Mouse (Mus musculus) midbrain, embryonic 14.5 days (tissue): ENCODE measurements around the gene Amigo3. TPM values are rescaled to one million over a fixed set of nuclear protein-coding genes. Genes with fewer than 3 reads are reported as not detected.

Experiments used
- ATAC-seq: fragments of 200-750 bp; cut with Nextera tagmentation; 2 replicates; pipeline ENCODE4 v1.8.0; 2017; ENCODE audit warnings: moderate number of reproducible peaks, moderate library complexity; ENCODE audit not compliant: low FRiP score, low TSS enrichment
- DNase-seq: peaks from one replicate; pipeline ENCODE4 v3.0.0-alpha.2; 2015
- H3K27ac ChIP-seq: fragments of 300-500 bp; sonication (generic); replicated peaks from 2 replicates; pipeline ENCODE4 v1.5.1; 2014; ENCODE audit warnings: mild to moderate bottlenecking, low read depth, low read length, moderate library complexity
- H3K27me3 ChIP-seq: fragments of 300-500 bp; sonication (generic); 2 replicates; pipeline ENCODE4 v1.6.1; 2014; ENCODE audit warnings: low read length, control low read depth, mixed read lengths; ENCODE audit not compliant: control insufficient read depth, insufficient read depth
- H3K36me3 ChIP-seq: fragments of 300-500 bp; sonication (generic); 2 replicates; pipeline ENCODE4 v1.6.1; 2014; ENCODE audit warnings: low read length, control low read depth; ENCODE audit not compliant: control insufficient read depth, insufficient read depth
- H3K4me1 ChIP-seq: fragments of 300-500 bp; sonication (generic); 2 replicates; pipeline ENCODE4 v1.6.1; 2014; ENCODE audit warnings: mild to moderate bottlenecking, antibody characterized with exemption, low read length, control low read depth; ENCODE audit not compliant: control insufficient read depth, insufficient read depth
- H3K4me2 ChIP-seq: fragments of 300-500 bp; sonication (generic); 2 replicates; pipeline ENCODE4 v1.6.1; 2014; ENCODE audit warnings: mild to moderate bottlenecking, low read length, moderate library complexity
- H3K4me3 ChIP-seq: fragments of 300-500 bp; sonication (generic); replicated peaks from 2 replicates; pipeline ENCODE4 v1.5.1; 2014; ENCODE audit warnings: low read depth, low read length
- H3K9ac ChIP-seq: fragments of 300-500 bp; sonication (generic); replicated peaks from 2 replicates; pipeline ENCODE4 v1.6.1; 2014; ENCODE audit warnings: mild to moderate bottlenecking, low read length, moderate library complexity
- H3K9me3 ChIP-seq: fragments of 300-500 bp; sonication (generic); 2 replicates; pipeline ENCODE4 v1.6.1; 2016; ENCODE audit warnings: low read length, control low read depth, mixed read lengths; ENCODE audit not compliant: control insufficient read depth
- WGBS: fragments of 180-500 bp; shearing (Covaris S2); extraction: QIAGEN DNeasy Blood & Tissue Kit; methylation state at CpG from one replicate; pipeline ENCODE4 v1.1.7; 2014; 5-methylcytosine and 5-hydroxymethylcytosine counted together
- polyA plus RNA-seq: library from polyadenylated mRNA; unstranded; fragments of >200 nt; fragmentation: Nextera tagmentation; extraction: Ambion mirVana; gene quantifications from 2 replicates; pipeline ENCODE4 v1.2.1, GENCODE M21; 2014

Gene Amigo3
- polyA plus RNA-seq, 1 experiment from 2014 or later = 3.5 TPM

DNA sequence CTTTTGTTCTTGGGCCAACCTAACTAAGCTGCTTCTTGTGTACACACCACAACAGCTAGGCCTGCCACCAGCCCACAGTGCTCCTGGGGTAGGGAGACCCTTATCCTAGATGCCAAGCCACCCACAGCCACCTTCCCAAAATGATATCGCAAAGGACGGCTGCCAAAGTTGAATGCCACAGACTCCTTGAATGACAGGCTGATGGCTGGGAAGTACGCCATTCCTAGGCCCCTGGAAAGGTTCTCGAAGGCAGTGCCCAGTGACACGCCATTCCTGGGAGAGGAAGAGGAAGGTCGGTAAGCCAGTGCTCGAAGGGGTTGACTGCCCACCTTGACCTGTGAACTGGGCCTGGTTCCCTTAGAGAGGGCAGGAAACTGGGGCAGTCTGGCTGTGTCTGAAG is 16.6 kb downstream of the Amigo3 start:
- Histone ChIP-seq H3K4me3 (no peak overlapping the region), H3K27me3 (no peaks in the 10 kb centered on the region), H3K36me3 (peaks cover 39% of the 10 kb centered on the region), H3K27ac (no peak overlapping the region), H3K4me1 (no peaks in the 10 kb centered on the region), H3K4me2 (no peak overlapping the region), H3K9me3 (no peaks in the 10 kb centered on the region), H3K9ac (no peak overlapping the region)
- DNase-seq = no peak
- ATAC-seq = no peak
- 90% methylated on average over 7 of the region's 7 CpGs for WGBS

- no peak overlapping the region for H3K27ac ChIP-seq
- WGBS = 90% methylated on average over 4 of the region's 4 CpGs
Measured at GRCm38 (mm10) chr9:108071801-108072200, 18.8 kb downstream of the Amigo3 start.

DNA sequence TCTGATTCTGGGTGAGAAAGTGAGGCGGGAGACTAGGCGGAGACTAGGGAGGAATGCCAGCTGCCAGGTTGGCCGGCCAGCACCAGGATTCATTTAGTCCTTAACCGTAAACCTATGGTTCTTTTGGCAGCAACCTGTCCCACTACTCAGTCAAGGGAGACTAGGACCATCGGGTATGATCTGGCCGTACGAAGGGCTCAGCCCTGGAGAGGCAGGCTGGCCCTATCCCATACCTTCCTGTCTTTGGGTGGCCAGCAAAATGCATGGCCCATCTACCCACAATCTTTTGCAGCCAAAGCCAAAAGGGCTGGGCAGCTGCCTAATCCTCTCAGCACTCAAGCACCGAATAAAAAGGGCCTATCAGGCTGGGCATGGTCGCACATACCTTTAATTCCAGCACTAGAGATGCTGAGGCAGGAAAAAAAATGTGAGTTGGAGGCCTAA is 19.5 kb downstream of the Amigo3 start:
- H3K27ac ChIP-seq = no peak overlapping the region
- H3K9me3 ChIP-seq = no peaks in the 10 kb centered on the region
- ATAC-seq = no peak
- H3K4me2 ChIP-seq = no peak overlapping the region
- H3K4me3 ChIP-seq = no peak overlapping the region
- H3K9ac ChIP-seq = no peak overlapping the region
- no peaks in the 10 kb centered on the region for H3K27me3 ChIP-seq
- no peak for DNase-seq
- no peaks in the 10 kb centered on the region for H3K4me1 ChIP-seq
- H3K36me3 ChIP-seq = peaks cover 34% of the 10 kb centered on the region
- 60% methylated on average over 9 of the region's 9 CpGs for WGBS

More at GRCm38 (mm10) chr9:108071801-108072200, 18.8 kb downstream of the Amigo3 start:
- no peak for ATAC-seq
- Histone ChIP-seq H3K27me3 (no peaks in the 10 kb centered on the region), H3K9ac (no peak overlapping the region), H3K4me3 (no peak overlapping the region), H3K4me2 (no peak overlapping the region), H3K4me1 (no peaks in the 10 kb centered on the region), H3K9me3 (no peaks in the 10 kb centered on the region), H3K36me3 (peaks cover 33% of the 10 kb centered on the region)
- DNase-seq = no peak

- Histone ChIP-seq H3K4me1 (peaks cover 6% of the 10 kb centered on the region), H3K4me2 (no peak overlapping the region), H3K27ac (no peak overlapping the region), H3K4me3 (no peak overlapping the region), H3K27me3 (no peaks in the 10 kb centered on the region), H3K36me3 (peaks cover 34% of the 10 kb centered on the region), H3K9ac (0 out of 2 replicates have a peak overlapping the region, but pooled peaks have one; percentile 16), H3K9me3 (no peaks in the 10 kb centered on the region)
- no peak for ATAC-seq
- WGBS = 68% methylated on average over 7 of the region's 7 CpGs
- no peak for DNase-seq
Measured at GRCm38 (mm10) chr9:108073141-108073930, 20.4 kb downstream of the Amigo3 start.

- H3K27me3 ChIP-seq = peaks cover 23% of the 10 kb centered on the region
Measured at GRCm38 (mm10) chr9:108080168-108080567, 27.2 kb downstream of the Amigo3 start, which contains the start of gene Mst1. Gene Mst1, plus strand, starts transcription at chr9:108080436.

DNA sequence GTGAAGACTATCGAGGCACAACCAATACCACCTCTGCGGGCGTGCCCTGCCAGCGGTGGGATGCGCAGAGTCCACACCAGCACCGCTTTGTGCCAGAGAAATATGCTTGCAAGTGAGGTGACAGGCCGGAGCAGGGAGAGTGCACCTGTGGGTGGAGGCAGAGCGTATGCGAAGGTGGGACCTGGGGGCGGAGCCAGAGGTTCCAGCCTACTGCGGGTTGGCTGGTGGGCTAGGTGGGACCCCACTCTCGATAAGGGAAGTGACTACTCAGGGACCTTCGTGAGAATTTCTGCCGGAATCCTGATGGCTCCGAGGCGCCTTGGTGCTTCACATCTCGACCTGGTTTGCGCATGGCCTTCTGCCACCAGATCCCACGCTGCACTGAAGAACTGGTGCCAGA is 29.6 kb downstream of the Amigo3 start:
- Histone ChIP-seq H3K9me3 (no peaks in the 10 kb centered on the region), H3K4me2 (peak overlapping the region; percentile 29; the same call in 1 of the 2 replicates), H3K9ac (peak overlapping the region; percentile 12; the same call in 1 of the 2 replicates), H3K27ac (no peak overlapping the region), H3K4me3 (no peak overlapping the region), H3K27me3 (peaks cover 23% of the 10 kb centered on the region), H3K4me1 (peaks cover 15% of the 10 kb centered on the region), H3K36me3 (peaks cover 35% of the 10 kb centered on the region)
- 8% methylated on average over 19 of the region's 19 CpGs for WGBS
- DNase-seq = peak; percentile 5
- ATAC-seq = no peak

More at GRCm38 (mm10) chr9:108080168-108080567, 27.2 kb downstream of the Amigo3 start, which contains the start of gene Mst1:
- no peak for ATAC-seq
- WGBS = 82% methylated on average over 5 of the region's 5 CpGs
- peak within 1 kb of the TSS; percentile 86 for H3K4me3 ChIP-seq
- peaks cover 15% of the 10 kb centered on the region for H3K4me1 ChIP-seq
- H3K9ac ChIP-seq = peak within 1 kb of the TSS; percentile 92
- H3K36me3 ChIP-seq = peaks cover 14% of the 10 kb centered on the region
- DNase-seq = no peak
- no peak within 1 kb of the TSS for H3K27ac ChIP-seq
- peak within 1 kb of the TSS; percentile 90 for H3K4me2 ChIP-seq
- no peaks in the 10 kb centered on the region for H3K9me3 ChIP-seq

GRCm38 (mm10) chr9:108082988-108083431 is 30.1 kb downstream of the Amigo3 start, which contains the start of gene Rnf123:
Gene Rnf123, minus strand, starts transcription at chr9:108083346.
- peak within 1 kb of the TSS; percentile 29; the same call in 1 of the 2 replicates for H3K4me2 ChIP-seq
- DNase-seq (no peak), ATAC-seq (no peak)
- no peak within 1 kb of the TSS for H3K4me3 ChIP-seq
- peak within 1 kb of the TSS; percentile 12; the same call in 1 of the 2 replicates for H3K9ac ChIP-seq
- H3K36me3 ChIP-seq = peaks cover 40% of the 10 kb centered on the region
- peaks cover 12% of the 10 kb centered on the region for H3K4me1 ChIP-seq
- WGBS = 40% methylated on average over 12 of the region's 12 CpGs
- peaks cover 23% of the 10 kb centered on the region for H3K27me3 ChIP-seq
- no peak within 1 kb of the TSS for H3K27ac ChIP-seq
- no peaks in the 10 kb centered on the region for H3K9me3 ChIP-seq

DNA sequence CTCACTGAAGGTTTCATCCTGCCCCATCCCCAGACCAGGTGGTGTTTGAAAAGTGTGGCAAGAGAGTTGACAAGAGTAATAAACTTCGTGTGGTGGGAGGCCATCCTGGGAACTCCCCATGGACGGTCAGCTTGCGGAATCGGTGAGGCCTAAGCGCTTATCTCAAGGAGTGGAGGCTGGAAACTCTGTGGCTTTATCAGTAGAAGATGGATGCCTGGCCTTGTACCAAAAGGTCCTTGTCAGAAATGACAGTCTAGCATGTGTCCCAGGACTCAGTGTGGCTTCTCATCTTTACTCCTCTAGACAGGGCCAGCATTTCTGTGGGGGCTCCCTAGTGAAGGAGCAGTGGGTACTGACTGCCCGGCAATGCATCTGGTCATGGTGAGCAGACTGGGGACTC is 30.6 kb downstream of the Amigo3 start:
- no peak overlapping the region for H3K9ac ChIP-seq
- no peak overlapping the region for H3K4me3 ChIP-seq
- H3K4me2 ChIP-seq = no peak overlapping the region
- H3K36me3 ChIP-seq = peaks cover 45% of the 10 kb centered on the region
- 88% methylated on average over 6 of the region's 6 CpGs for WGBS
- H3K27me3 ChIP-seq = peaks cover 23% of the 10 kb centered on the region
- no peaks in the 10 kb centered on the region for H3K9me3 ChIP-seq
- ATAC-seq (no peak), DNase-seq (no peak)
- H3K4me1 ChIP-seq = peaks cover 7% of the 10 kb centered on the region
- H3K27ac ChIP-seq = no peak overlapping the region
